Mouse (Mus musculus) layer of hippocampus, postnatal 10 days (tissue): Measurements from ENCODE around the gene Lpin2. TPM values are rescaled to one million over a fixed set of nuclear protein-coding genes. Genes with fewer than 3 reads are reported as not detected.
A peak's percentile ranks its signal among the peaks of the same experiment; 100 is the strongest.

Experiments used
- DNase-seq, 2 experiments: peaks; one replicate each; pipeline ENCODE4 v3.0.0; 2021; ENCODE audit warnings: low spot score in 2 of 2
- total RNA-seq, 2 experiments: library from RNA; stranded (reverse); gene quantifications; 2 replicates each; pipeline ENCODE4 v1.2.3; 2021

The Lpin2 gene
- total RNA-seq, 2 experiments from 2014 or later: 71.2 to 79.9 TPM

DNA sequence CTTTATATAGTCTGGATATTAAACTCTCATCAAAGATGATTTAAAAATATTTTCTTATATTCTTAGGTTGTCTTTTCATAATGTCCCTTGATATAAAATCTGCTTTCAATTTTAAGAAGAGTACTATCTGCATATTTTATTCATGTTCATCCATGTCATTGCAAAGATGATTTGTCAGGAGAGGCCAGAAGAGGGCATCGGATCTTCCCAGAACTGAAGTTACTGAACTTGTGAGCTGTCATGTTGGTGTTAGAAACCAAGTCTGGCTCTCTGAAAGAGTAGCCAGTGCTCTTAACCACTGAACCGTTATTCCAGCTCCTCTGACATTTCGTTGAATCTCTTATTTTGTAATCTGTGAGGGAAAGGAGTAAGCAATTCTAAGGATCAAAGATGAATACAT is 17.0 kb downstream of the Lpin2 start:
- no peak for DNase-seq

DNA sequence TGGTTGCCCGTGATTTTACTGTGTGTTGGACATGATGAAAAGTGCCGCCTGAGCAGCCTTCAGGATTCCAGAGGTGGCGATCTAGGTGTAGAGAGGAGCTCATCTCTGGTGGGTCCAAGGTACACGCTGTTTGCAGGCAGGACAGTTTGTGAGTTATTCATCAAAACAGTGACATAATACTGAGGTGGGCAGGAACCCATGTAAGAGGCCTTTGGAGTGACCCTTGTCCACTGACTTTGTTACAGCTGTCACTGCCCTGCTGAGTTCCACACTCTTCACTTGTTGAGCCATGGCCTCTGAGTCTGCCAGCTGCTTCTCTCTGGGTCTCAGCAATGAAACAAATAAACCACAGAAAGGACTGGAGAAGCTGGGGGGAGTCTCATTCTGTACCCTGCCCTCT is 19.8 kb downstream of the Lpin2 start:
- no peak for DNase-seq

DNA sequence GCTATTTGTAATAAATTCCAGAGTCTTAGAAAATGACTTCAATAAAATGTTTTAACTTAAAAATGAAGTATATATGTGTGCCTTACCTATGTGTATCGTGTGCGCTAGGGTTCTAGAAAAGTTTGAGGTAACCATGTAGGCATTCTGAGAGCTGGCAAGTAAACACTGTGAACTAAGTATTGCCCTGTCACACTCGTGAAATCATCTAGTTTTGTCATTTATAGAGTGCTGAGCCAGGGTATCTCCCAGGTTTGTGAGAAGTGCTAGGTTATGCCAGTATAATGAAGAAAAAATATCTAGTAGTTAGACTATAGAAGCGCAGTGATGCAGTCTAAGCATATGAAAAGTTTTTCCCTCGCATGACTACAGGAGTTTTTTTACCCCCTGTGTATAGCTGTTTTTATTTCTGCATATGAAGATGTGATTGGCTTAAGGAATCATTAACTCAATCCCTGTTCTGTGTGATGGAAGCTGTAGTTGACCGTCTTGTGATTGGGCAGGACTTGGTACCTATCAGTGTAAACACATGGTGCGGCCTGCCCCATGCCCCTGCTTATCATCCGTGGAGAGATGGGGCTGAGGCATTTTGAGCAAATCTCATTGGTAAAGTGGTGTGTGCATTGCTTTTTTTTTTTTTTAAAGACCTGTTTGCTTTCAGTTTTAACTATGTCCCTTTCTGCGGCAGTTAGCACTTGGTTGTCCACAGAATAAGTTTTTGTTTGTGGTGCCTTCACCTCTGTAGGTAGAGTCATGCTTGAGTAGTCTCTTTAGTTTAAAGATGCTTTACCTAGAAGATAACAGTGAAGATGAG is 21.8 kb downstream of the Lpin2 start:
- DNase-seq: no peak

DNA sequence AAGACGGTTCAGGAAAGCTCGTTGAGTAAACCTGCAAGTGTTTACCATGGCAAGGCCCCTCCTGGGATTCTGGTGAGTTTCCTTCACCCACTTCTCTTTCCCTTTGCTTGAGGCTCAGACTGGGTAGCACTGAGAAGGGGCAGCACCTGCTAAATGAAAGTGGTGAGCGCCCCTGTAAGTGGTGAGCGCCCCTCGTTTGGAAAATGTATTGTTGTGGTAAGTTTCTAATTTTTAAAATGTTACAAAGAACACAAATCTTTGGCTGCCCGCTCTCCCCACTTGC is 22.4 kb downstream of the Lpin2 start:
- no peak for DNase-seq

DNA sequence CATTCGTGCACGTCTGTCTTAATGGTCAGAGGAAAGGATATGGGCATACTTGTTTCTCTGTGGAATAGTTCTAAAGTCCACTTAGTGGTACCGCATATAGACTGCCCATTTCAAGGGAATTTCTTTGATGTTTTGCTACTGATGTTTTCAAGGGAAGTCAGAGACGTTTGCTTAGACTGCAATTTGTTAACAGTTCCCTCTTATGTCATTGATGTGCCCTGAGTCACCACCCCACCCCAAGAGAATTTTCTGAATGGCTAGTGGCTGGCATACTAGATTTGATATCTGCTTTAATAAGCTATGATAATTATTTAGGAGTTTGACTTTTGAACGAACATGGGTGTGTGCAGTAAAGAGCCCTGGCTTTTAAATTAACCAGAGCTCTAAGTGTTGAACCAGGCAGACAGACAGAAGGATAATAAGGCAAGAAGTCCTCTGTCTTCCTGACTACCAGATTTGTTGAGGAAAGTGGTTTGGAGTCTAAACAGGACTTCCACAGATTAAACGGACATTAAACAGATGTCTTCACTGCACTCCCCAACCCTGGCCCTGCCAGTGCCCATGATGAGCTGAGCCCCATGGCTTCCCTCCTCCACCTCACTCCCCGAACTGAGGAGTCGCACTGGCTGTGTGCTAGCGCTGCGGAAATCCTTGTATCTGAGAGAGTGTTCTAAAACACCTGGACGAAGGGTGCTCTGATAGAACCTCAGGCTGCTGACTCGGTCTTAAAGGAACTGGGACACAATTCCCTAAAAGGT is 24.0 kb downstream of the Lpin2 start:
- DNase-seq: no peak

DNA sequence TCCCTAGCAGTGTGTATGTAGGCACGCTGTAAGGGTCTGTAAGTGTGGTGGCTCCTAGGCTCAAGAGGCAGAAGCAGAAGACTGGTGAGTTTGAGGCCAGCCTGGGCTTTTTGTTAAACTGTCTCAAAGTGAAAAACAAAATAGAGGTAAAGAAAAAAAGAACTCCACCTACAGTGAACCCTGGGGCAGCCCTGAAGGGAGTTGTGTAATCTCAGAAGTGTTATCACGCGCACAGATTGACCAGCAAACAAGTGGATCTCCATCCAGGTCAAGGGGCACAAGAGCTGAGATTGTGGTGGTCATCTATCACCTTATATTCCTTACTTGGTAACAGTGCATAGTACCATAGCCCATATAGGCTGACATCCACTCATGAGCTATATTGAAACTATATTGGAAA is 24.9 kb downstream of the Lpin2 start:
- DNase-seq: no peak

DNA sequence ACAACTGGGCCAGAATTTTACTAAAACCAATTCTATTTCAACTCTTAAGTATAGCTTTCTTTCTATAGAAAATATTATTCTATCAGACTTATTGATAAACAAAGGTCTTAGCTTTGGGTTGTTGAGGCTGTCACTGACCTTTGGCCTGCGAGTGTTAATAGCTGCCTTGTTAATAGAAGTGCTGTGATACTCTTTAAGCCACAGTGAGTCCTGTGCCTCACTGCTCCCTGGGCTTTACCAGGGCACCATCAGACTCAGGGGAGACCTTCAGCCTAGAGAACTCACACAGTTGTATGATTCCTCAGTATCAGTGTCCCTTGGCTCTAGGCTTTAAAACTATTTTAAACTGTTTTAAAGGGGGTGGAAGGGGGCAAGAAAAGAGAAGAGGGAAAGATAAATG is 26.0 kb downstream of the Lpin2 start:
- DNase-seq: no peak

DNA sequence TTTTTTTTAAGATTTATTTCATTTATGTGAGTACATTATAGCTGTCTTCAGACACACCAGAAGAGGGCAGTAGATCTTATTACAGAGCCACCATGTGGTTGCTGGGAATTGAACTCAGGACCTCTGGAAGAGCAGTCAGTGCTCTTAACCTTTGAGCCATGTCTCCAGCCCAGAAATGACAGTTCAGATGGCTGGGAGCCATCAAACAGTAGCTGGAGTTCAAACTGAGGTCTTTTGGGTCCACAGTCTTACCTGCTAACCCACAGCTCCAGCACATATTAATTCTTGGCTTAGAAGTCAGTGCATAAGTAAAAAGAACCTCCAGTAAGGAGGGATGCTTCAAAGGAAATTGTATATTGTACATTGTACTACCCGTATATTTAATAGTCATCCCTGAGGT is 26.6 kb downstream of the Lpin2 start:
- no peak for DNase-seq

DNA sequence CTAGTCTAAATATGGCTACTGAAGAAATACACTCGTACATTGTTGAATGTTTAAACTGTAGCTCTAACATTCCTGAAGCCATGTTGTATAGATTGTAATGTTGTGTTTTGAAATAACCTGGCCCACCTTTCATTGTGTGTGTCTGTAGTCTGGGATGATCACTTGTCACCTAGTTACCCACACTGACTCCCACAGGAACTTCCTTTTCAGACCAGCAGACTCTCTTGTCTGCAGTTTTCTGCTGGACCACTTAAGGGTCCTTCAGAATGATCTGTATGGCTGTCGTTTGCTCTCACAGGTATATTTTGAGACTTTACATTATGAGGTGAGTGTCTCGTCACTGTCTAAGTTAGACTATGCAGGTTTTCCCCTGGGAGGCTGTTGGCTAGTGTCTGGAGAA is 27.6 kb downstream of the Lpin2 start:
- DNase-seq: no peak

DNA sequence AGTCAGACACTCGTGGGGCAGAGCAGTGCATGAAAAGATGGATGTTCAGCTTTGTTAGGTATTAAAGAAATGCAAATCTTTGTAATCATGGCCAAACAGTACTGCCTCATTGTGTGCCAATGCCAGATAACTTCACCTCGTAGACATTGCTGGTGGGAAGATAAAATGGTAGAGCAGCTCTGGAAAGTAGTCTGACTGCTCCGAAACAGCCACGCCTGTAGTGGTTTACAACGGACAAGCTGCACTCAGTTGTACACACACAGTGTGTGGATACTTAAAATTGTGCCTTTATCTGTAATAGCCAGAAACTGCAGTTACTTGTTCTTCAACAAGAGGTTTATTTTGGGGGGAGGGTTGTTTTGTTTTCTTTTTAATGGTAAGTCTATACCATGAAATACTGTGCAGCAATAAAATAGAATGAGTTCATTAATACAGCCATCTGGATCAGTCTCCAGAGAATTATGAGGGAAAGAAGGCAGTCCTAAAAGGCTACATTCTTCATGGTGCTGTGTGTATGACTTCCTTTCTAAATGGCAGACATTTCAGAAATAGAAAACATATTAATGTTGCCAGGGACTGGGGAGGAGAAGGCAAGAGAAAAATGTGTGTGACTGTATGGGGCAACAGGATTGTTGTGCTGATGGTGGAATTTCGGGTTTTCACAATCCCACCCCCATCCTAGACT is 29.7 kb downstream of the Lpin2 start:
- DNase-seq: no peak

DNA sequence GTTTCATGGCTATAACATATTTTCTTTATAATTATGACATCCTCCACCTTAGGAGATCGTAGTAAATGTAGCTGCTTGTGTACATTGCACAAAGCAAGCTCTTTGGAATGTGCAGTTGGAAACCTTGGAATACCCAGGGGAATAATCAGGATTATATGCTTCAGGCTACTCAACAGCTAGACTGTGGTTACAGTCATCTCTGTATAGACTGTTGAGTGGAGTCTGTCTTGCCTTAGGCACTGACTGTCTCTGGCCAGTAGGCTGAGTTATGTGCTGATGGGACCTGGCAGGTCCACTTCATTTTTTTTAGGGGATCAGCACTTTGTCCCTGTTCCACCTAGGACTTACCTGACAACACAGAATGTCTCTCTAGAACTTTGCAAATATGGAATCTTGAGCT is 31.3 kb downstream of the Lpin2 start:
- no peak for DNase-seq

DNA sequence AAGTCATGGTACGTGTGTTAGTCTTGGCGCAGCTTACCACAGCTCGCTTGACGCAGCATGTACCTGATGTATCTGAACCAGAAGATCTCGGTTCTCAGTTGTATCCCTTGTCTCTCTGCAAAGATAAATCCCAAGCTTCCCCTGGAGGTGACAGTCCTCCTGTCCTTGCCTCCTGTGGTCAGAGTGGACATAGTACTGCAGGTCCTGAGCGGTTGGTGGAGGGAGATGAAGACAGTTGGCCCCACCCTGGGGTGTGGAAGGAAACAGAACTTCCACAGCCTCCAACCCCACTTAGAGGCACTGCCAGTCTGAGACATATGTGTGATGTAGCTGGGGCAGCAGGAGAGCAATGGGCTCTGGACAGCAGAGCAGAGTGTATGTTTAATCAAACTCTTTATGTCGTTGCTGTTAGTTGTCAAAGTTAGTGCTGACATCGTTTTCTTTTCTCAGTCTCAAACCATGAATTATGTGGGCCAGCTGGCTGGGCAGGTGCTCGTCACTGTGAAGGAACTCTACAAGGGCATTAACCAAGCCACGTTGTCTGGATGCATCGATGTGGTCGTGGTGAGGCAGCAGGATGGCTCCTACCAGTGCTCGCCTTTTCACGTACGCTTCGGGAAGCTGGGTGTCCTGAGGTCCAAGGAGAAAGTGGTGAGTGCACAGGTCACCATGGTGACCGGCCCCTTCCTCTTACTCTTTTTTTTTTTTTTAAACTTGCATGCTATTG is 32.3 kb downstream of the Lpin2 start:
- no peak for DNase-seq

DNA sequence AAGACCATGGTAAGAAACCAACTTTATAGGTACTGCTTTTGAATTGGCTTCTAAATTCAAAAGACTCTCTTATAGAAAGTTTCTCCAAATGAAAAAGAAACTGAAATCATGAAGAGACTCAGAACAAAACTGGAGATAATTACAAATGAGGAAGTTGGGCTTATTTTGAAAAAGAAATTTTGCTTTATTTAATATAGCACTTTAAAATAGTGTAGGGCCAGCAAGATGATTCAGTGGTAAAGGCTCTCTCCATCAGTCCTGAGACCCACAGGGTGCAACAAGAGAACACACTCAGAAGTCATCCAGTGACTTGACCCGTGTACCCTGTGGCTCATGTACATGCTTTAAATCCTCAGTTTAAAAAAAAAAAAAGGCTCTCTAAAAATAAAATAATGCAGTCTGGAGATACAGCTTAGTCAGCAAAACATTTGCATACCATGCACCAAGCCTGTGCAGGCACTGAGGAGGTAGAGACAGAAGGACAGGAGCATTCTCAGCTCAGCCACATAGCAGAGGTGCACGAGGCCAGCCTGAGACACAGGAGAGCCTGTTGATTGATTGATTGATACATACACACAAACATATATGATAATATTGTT is 33.0 kb downstream of the Lpin2 start:
- no peak for DNase-seq

DNA sequence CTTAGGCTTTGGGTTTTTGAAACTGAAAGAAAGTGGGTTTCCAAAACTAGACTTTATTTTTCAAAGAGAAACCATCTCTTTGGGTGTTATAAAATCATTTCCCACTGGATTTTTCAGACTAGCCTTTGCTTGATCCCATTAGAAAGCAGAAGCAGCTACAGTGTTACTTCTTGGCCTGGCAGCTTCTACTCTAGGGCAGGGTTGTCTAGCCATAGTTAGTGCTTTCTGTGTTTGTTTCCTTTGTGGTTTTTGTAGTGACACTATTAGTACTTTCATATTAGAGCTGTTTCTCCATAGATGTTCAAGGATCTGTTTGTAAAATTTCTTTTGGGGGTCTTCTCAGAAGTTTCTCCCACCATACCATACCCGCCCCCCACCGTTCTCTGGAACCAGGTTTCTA is 33.9 kb downstream of the Lpin2 start:
- DNase-seq: no peak

DNA sequence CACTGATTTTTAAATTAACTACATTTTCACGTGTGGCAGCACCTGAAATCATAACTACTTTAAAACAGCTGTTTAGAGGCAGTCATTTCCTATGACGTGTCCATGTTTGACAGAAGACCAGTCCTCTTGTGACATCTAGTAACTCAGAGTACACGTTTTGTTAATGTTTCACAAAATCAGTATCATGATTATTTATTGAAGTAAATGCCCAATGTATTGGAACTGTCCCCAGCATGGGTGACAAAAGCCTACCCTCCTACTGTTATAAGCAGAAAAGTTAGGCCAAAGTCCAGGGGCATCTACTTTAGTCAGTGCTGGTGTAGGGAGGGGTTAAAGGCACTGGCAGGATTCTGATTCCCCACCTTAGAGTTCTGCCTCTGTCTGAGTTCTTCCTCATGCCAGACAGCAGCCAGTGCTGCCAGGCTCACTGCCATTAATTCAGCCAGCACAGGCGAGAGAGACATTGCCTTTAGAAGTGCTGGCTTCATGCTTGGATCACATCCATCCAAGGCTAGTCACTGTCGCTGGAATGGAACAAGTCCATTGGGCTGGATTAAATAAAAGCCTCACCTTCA is 34.8 kb downstream of the Lpin2 start:
- no peak for DNase-seq

DNA sequence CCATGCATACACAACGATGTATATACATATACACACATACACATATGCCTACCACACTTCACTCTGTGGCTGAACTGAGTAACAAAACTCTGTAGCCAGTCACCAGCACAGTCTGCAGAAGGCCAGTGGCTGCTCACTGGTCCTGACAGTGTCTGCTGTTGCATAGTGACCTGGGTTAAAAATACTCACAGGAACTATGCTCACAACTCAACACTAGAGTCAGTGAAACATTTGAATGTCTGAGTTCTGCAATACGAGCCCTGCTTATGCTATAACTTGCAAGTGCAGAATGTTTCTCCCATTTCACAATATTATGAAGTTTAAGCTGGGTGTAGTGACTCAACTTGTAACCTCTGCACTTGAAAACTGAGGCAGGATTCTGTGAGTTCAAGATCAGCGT is 39.0 kb downstream of the Lpin2 start:
- no peak for DNase-seq

DNA sequence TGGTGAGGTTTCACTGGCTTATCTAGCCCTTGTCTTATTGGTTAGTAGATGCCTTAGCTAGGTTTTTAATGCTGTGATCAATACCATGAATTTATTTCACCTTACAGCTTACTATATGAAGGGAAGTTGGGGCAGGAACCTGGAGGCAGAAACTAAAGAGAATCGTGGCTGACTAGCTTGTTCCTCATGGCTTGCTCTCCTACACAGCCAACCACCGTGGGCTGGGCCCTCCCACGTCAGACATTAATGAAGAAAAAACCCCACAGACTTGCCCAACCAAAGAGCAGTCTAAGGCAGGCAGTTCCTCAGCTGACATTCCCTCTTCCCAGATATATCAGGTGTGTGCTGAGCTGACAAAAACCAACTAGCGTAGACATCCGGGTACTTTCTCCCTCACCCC is 41.3 kb downstream of the Lpin2 start:
- DNase-seq: no peak

DNA sequence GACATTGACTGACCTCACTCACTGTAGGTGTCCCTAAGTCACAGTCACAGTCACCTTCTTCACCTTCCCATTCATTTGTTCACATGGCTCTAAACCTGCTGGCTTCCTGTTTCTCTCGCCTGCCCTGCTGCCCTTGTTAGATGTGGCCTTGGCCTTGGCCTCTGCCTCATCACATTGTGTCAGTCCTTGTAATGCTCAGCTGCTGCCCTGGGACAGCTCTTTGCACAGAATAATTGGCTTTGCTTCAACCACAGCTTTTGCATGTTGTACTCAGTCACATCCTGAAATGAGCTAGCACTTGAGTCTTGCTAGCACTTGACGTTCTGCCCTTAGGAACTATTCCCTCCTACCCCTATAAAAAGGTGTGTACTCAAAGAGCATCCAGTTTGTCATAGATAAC is 42.2 kb downstream of the Lpin2 start:
- DNase-seq: no peak

DNA sequence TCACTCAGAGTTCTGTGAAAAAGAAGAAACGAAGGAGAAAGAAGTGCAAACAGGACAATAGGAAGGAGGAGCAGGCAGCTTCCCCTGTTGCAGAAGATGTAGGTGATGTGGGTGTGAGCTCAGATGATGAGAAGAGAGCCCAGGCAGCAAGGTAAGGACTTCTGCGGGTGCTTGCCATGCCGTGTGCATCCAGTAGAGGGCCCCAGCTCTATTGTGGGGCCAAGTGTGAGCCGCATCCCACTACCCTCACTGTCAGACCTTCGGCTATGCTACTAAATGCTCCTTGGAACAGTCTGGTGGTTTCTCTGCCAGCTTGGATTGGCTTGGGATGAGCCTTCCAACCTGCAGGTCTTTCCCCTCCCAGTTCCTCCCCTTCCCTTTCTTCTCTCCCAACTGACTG is 42.7 kb downstream of the Lpin2 start:
- peak; percentile 27 to 32 for DNase-seq

DNA sequence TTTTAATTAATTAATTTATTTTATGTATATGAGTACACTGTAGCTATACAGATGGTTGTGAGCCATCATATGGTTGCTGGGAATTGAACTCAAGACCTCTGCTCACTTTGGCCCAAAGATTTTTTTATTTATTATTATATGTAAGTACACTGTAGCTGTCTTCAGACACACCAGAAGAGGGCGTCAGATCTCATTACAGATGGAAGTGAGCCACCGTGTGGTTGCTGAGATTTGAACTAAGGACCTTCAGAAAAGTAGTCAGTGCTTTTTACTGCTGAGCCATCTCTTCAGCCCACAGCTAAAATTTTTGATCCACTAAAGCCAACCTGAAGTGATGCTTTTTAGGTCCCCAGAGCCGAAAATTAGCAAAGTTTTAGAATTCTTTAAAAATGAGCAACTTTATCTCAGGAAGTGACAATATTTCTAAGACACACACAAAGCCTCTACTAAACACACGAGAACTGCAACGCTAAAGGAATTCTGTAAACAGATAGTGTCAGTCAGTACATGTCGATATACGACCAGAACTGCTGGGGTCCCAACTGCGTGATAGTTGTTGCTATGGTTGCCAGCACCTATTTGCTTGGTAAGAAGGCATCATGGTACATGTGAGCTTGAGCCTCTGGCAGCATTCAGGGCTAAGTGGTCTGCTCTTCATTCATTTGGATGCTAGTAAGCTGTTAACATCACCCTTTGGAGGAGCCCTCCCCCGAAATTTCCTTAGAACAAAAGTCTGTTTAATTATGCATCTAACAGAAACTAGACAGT is 45.0 kb downstream of the Lpin2 start:
- no peak for DNase-seq
